Mouse (Mus musculus): ENCODE results near the gene Rnf222. TPM values are rescaled to one million over a fixed set of nuclear protein-coding genes. Genes with fewer than 3 reads are reported as not detected.

Gene Rnf222
- polyA plus RNA-seq (2021), result not detected

GRCm38 (mm10) chr11:68888253-68888652 is at the start of gene Rnf222:
Rnf222 (plus strand) TSS chr11:68888553.
- in situ Hi-C loops (cut with MboI; ENCODE audit: low pct_unique_long_range_greater_than_20kb), result no loop called here
- CTCF ChIA-PET, result interaction anchor here (2.0 kb wide), 1 partner anchor 13 kb away, joined by 5 read pairs; no protein-coding TSS in a partner anchor
- peaks cover 12% of the 10 kb centered on the region for H3K27me3 ChIP-seq
- no peak for DNase-seq (ENCODE audit: low read depth, low spot score)
- TF ChIP-seq CTCF (IDR thresholded peaks at IDR 0.05), result no peak
- no peak for ATAC-seq
- POLR2A ChIA-PET, result no interaction called here

- in situ Hi-C loops (cut with MboI; ENCODE audit: low pct_unique_long_range_greater_than_20kb), result no loop called here
- DNase-seq (ENCODE audit: low read depth, low spot score) (no peak), ATAC-seq (no peak)
- ChIA-PET POLR2A (interaction anchor here (1.1 kb wide), 1 partner anchor 17 kb away, joined by 4 read pairs; no protein-coding TSS in a partner anchor), CTCF (interaction anchor here (0.8 to 3.0 kb wide), 3 partner anchors 9 to 32 kb away, joined by 3 to 13 read pairs (median 4); partner anchors contain the start of gene Ndel1)
- TF ChIP-seq CTCF (IDR thresholded peaks at IDR 0.05), result no peak
- H3K27me3 ChIP-seq, result no peaks in the 10 kb centered on the region
Observed at GRCm38 (mm10) chr11:68839606-68840005, 48.7 kb upstream of the Rnf222 start.

GRCm38 (mm10) chr11:68850862-68851261 is 37.5 kb upstream of the Rnf222 start:
- POLR2A ChIA-PET, result interaction anchor here (1.2 kb wide), 1 partner anchor 14 kb away, joined by 7 read pairs; no protein-coding TSS in a partner anchor
- no peaks in the 10 kb centered on the region for H3K27me3 ChIP-seq
- in situ Hi-C loops (cut with MboI; ENCODE audit: low pct_unique_long_range_greater_than_20kb), result no loop called here
- no peak for DNase-seq (ENCODE audit: low read depth, low spot score)
- CTCF ChIA-PET, result interaction anchor here (1.4 to 3.9 kb wide), 4 partner anchors 10 to 24 kb away, joined by 4 to 22 read pairs (median 10); no protein-coding TSS in a partner anchor
- no peak for TF ChIP-seq CTCF (IDR thresholded peaks at IDR 0.05)
- no peak for ATAC-seq

- no peaks in the 10 kb centered on the region for H3K27me3 ChIP-seq
- no peak for ATAC-seq
- in situ Hi-C loops (cut with MboI; ENCODE audit: low pct_unique_long_range_greater_than_20kb), result no loop called here
- ChIA-PET CTCF (interaction anchor here (0.8 to 3.9 kb wide), 5 partner anchors 11 to 46 kb away, joined by 3 to 22 read pairs (median 4); no protein-coding TSS in a partner anchor), POLR2A (interaction anchor here (0.5 to 2.3 kb wide), 9 partner anchors 9 to 148 kb away, joined by 3 to 7 read pairs (median 3); partner anchors contain the start of gene Ndel1)
- no peak for TF ChIP-seq CTCF (IDR thresholded peaks at IDR 0.05)
- DNase-seq (ENCODE audit: low read depth, low spot score), result no peak
Observed at GRCm38 (mm10) chr11:68851644-68852485, 36.5 kb upstream of the Rnf222 start.

DNA sequence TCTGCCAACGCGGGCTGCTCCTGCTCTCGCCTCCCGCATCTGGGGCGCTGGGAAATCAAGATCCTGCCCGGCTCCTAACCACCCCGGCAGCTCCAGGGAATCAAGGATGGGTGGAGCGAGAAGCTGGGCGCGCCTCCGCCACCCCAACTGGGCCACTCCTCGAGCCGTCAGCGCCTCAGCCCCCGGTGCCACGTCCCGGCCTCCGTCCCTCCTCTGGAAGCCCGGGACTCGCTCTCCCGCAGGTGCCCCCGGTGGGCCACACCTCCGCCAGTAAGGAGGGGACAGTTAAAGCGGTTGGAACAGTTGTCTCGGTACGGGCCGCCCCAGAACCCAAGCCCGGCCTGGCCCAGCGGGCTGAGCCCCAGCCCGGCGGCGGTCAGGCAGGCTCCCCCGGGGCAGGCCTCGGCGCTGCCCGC is 35.9 kb upstream of the Rnf222 start:
- in situ Hi-C loops (cut with MboI; ENCODE audit: low pct_unique_long_range_greater_than_20kb), result no loop called here
- no peak for DNase-seq (ENCODE audit: low read depth, low spot score)
- ChIA-PET POLR2A (interaction anchor here (1.1 to 2.3 kb wide), 7 partner anchors 9 to 46 kb away, joined by 3 to 7 read pairs (median 3); partner anchors contain the start of gene Ndel1), CTCF (interaction anchor here (1.4 to 3.9 kb wide), 3 partner anchors 11 to 22 kb away, joined by 4 to 22 read pairs (median 8); no protein-coding TSS in a partner anchor)
- ATAC-seq, result peak; percentile 72
- no peak for TF ChIP-seq CTCF (IDR thresholded peaks at IDR 0.05)
- H3K27me3 ChIP-seq, result no peaks in the 10 kb centered on the region

DNA sequence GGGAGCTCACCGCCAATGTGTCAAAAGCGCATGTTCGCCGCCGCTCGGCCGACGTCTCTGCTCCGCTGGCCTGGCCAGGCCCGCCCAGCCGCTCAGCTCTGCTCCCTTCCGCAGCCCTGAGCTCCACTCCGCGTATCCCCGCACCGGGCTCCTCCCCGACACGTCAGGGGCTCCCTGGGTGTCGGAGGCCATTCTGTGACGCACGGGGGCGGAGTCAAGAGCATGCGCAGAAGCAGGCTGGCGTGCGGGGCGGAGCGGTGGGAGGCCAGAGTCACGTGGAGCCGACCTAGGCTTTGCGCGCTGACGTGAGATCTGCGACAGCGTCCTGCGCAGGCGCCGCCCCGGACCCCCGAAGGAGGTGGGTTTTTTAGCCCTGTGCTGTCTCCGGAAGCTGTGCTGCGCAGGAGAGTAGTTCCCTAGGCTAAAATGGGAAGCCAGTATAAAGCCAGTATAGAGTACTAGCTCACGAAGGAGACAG is 35.4 kb upstream of the Rnf222 start:
- ATAC-seq (peak; percentile 97), DNase-seq (ENCODE audit: low read depth, low spot score) (peak; percentile 96)
- CTCF ChIA-PET, result interaction anchor here (1.5 to 3.9 kb wide), 3 partner anchors 10 to 22 kb away, joined by 3 to 22 read pairs (median 4); no protein-coding TSS in a partner anchor
- no peaks in the 10 kb centered on the region for H3K27me3 ChIP-seq
- TF ChIP-seq CTCF (IDR thresholded peaks at IDR 0.05), result no peak
- in situ Hi-C loops (cut with MboI; ENCODE audit: low pct_unique_long_range_greater_than_20kb), result no loop called here
- POLR2A ChIA-PET, result interaction anchor here (1.1 to 2.3 kb wide), 6 partner anchors 8 to 46 kb away, joined by 3 to 7 read pairs (median 4); partner anchors contain the start of gene Ndel1

DNA sequence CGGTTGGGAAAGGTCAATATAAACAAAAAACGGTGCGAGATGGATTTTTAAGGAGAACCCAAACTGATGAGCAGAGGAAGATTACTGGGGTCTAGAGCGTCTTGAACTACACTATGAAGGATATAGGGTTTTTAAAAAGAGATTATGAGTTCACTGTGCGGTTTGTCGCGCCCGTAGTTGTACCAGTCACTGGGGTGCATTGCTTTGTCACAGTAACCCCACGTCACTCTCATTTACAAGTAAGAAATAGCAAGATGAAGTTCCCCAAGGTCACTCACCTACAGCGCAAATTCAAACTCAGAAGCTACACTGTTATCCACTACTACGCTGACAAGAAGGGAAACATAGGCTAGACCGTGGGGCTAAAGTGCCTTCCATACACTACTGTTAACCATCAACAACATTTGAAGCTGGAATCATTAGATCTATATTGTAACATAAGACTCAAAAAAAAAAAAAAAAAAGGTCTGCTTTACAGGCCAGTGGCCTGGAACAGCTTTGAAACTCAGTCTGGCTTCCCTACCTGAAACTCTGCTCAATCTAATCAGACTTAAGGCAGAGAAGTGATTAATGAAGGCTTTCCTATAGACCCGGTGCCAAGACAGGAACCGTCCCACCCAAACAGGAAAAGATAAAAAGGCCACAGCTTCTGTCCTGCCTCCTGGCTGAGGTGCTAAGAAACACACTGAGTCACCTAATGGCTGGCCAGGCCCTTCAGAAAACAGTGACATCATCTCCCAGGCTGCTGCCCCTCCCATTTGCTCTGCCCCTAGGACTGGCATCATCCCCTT is 34.5 kb upstream of the Rnf222 start:
- in situ Hi-C loops (cut with MboI; ENCODE audit: low pct_unique_long_range_greater_than_20kb), result no loop called here
- ATAC-seq, result peak; percentile 29
- TF ChIP-seq CTCF (IDR thresholded peaks at IDR 0.05), result no peak
- POLR2A ChIA-PET, result interaction anchor here (0.5 to 2.3 kb wide), 8 partner anchors 11 to 1794 kb away, joined by 3 to 7 read pairs (median 6); partner anchors contain the start of genes Ndel1 and Slc25a11
- CTCF ChIA-PET, result interaction anchor here (1.5 to 3.9 kb wide), 2 partner anchors 11 to 21 kb away, joined by 3 to 22 read pairs; no protein-coding TSS in a partner anchor
- no peak for DNase-seq (ENCODE audit: low read depth, low spot score)
- H3K27me3 ChIP-seq, result no peaks in the 10 kb centered on the region

GRCm38 (mm10) chr11:68854621-68855020 is 33.7 kb upstream of the Rnf222 start:
- CTCF ChIA-PET, result interaction anchor here (3.9 kb wide), 1 partner anchor 20 kb away, joined by 22 read pairs; no protein-coding TSS in a partner anchor
- H3K27me3 ChIP-seq, result no peaks in the 10 kb centered on the region
- in situ Hi-C loops (cut with MboI; ENCODE audit: low pct_unique_long_range_greater_than_20kb), result no loop called here
- DNase-seq (ENCODE audit: low read depth, low spot score) (no peak), ATAC-seq (no peak)
- POLR2A ChIA-PET, result interaction anchor here (1.0 to 1.5 kb wide), 3 partner anchors 10 to 20 kb away, joined by 3 to 7 read pairs (median 4); no protein-coding TSS in a partner anchor
- no peak for TF ChIP-seq CTCF (IDR thresholded peaks at IDR 0.05)

DNA sequence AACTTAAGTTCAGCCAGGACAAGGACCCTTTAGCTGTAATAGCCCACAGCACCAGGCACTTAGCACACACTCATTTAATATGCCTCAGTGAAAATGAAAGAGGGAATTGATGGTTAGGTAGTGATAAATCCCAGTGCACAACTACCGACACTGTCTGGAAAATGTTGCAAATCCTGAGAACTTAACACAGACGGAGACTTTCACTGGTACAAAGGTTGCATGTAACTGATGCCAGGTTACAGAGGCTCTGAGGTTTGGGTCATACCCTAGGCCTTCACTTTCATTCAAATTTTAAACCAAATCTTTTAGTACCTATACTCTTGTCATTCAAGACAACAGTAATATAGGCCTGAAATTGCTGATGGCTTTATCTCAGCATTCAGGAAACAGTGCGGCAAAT is 31.0 kb upstream of the Rnf222 start:
- no peaks in the 10 kb centered on the region for H3K27me3 ChIP-seq
- TF ChIP-seq CTCF (IDR thresholded peaks at IDR 0.05), result no peak
- POLR2A ChIA-PET, result no interaction called here
- no peak for ATAC-seq
- DNase-seq (ENCODE audit: low read depth, low spot score), result no peak
- in situ Hi-C loops (cut with MboI; ENCODE audit: low pct_unique_long_range_greater_than_20kb), result no loop called here
- CTCF ChIA-PET, result interaction anchor here (1.2 kb wide), 1 partner anchor 14 kb away, joined by 3 read pairs; no protein-coding TSS in a partner anchor

All from Patski (cell line).